Mouse (Mus musculus) testis, adult 2 months (tissue): ENCODE results near the gene 1700016C15Rik.

Experiments
- CTCF ChIP-seq: fragments of 200-500 bp; IDR thresholded peaks from 2 replicates; pipeline ENCODE4 v1.5.1; 2012; ENCODE audit warnings: low read depth, mild to moderate bottlenecking, inconsistent platforms, low read length, moderate library complexity; ENCODE audit not compliant: control insufficient read depth, insufficient read depth, insufficient replicate concordance
- POLR2A ChIP-seq: fragments of 200-500 bp; IDR thresholded peaks from 2 replicates; pipeline ENCODE4 v1.6.1; 2012; ENCODE audit warnings: low read depth, mild to moderate bottlenecking, inconsistent platforms, low read length, moderate library complexity; ENCODE audit not compliant: control insufficient read depth

DNA sequence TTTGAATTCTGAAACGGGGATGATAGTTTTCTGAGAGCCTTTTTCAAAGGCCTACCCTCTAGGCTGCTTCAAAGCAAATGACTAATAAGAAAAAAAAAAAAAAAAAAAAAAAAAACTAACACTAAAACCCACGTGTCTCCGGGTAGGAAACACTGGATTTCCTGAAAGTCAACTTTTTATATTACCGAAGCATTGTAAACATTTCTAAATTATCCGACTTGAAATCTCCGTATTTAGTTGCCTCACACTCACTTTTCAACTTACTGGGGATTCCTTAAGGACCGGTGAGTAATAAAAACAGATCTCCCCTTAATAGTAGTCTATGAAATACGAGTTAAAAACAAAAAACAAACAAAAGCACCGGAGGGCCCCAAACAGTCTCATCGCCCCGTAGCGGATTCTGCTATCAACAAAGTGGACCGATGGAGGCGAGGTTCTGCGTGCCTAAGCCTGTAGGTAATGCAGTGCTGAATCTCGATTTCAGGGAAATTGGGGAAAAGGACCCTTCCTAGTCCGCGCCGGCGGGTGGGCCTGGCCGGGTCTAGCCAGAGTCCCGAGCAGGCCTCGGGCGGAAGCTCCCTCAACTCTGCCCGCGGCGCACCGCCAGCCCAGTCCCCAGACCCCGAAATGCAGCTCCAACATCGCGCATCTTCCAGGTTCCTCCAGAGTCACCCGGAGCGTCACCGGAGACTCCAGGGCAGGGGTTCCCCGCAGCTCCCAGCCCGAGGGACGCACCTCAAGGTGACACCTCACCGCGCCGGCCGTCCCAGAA is 66.0 kb downstream of the 1700016C15Rik start:
- TF ChIP-seq CTCF (no peak), POLR2A (no peak)
